Mouse (Mus musculus) inflammation-experienced regulatory T-cells, adult 6 months (primary cell): ENCODE data around the gene Siglec1. TPM values are rescaled to one million over a fixed set of nuclear protein-coding genes. Genes with fewer than 3 reads are reported as not detected.
"Not testable (repeated sequence)": the region's sequence is repeated elsewhere in the genome, so short reads cannot be mapped to it uniquely, and the experiment has no call there.

ENCODE experiments used
- ATAC-seq: one replicate; pipeline ENCODE4 v1.8.0; 2017
- polyA plus RNA-seq, 3 experiments: library from polyadenylated mRNA; unstranded; fragments of 100-300 nt; shearing (Covaris generic); gene quantifications; one replicate each; pipeline ENCODE4 v1.2.1; 2017

Siglec1 gene
- not detected for polyA plus RNA-seq

DNA sequence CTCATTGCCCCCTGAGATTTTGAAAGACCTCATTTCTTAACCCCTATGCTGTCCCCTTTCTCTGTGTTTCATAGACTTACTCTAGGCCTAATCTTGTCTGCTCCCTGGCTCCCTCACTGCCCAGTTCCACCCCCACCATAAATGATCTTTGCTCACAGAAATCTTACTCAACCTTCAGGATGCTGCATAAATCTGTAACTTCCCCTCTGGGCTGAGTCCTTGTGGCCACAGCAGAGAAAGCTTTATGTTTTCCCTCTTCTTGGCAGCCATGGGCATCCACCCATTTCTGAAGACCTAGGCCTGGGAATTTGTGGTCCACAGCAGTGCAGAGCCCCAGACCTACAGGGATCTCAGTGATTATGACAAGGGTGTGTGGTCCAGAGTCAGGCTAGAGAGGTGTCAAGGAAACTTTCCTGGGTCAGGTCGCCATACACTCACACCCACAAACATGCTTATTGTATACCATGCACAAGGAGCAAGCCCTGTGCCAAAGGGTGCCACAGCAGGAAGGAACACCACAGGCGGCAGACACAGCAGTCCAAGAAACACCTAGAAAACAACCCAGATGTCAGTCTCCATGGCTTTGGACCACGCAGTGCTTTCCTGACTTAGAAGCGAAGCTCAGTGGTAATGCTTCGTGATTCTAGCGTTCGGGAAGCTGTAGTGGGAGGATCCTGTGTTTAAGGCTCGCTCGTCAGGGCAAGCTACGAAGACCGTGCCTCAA lies at the start of gene Siglec1:
Siglec1 (minus strand) TSS at position 99 of the 724 bp plus-strand sequence.
- ATAC-seq = no peak

DNA sequence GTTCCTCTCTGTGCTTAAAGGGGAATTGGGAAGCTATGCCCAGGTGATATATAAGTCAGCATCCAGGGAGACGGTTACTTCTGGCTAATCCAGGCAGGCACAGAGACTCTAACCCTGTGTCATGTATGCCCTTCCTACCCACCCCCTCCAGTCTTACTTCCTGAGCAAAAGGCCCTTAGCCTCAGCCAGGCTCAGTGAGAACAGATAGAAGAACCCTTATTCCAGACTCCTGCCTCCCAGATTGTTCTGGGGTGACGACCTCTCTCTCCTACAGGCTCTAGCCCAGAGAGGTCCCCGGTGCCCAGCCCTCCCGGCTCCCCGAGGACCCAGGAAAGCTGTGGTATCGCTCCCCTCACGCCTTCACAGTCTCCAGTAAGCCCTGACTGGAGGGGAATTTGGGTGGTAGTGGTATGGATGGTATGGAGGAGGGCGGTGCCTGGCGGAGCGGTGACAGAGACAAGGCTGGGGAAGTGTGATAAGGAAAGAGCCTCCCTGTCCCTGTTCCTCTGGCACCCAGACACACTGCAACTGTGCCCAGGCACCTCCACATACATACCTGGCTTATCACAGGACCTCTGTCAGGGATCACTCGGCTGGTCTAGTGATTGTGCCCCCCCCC lies 49.1 kb upstream of the Siglec1 start:
- ATAC-seq = no peak

DNA sequence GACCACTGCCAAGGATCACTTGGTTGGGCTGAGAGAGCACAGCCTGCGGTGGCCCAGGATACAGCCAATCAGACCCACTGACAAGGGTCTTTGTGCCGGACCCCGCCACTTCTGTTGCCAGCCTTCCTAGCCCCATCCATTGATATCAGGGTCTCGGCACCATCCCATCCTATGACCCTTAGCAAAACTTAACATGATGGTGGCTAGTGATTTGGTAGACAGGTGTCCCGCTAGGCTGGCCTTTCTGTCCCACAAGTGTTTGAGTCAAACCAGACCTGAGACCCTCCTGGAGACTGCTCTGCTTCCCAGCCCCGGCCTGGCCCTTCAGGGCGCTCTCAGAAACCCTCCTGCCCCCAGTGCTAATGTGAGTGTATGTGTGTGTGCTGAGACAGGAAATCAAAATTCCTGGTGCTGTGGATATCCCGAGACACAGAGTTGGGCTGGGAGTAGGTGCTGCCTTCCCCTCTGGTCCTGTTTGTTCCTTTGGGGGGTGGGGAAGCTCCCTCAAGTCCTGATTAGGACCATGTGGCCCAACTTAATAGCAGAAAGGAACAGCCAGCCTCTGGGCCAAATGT lies 48.3 kb upstream of the Siglec1 start:
- no peak for ATAC-seq

DNA sequence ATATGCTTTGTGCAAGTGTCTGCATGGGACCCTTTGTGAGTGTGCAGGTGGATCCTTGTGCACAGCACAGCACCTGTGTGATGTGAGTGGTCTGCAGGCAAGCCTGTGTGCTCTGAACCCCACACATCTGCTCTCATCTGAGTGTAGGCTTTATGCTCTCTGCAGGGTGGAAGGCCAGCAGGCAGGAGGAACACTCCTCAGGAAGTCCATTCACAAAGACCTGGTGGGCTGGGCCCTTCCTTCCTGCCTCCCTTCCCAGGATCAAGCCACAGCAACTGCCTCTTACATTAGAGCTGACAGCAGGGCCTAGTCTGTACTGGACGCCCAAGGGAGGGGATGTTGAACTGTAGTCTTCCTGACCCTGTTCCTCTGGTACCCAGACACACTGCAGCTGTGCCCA lies 47.8 kb upstream of the Siglec1 start:
- ATAC-seq = no peak

DNA sequence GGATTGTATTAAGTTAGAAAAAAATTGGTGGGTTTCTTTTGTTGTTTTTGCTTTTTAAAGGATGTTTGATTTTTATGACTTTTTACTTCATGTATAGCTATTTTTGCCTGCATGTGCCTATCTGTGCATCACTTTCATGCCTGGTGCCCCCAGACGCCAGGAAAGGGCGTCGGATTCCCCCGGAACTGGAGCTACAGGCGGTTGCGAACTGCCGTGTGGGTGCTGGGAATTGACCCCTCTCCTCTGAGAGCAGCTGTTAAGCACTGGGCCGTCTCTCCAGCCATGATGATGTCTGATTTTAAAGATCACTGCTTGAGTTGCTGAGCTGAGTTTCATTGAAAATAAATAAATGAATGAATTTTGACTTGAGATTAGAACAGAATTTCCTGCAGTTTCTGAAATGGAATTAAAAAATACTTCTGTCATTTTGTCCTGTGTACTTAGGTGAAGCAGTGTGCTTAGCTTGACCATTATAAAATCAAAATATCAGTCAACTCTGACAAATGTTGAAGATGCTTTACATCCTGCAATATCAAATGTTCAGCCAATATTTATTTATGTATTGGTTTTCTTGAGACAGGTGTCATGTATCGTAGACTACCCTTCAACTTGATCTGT lies 46.5 kb upstream of the Siglec1 start, which contains the start of gene Gm11037:
Gm11037 (plus strand) TSS at position 568 of the 618 bp plus-strand sequence.
- ATAC-seq = no peak

DNA sequence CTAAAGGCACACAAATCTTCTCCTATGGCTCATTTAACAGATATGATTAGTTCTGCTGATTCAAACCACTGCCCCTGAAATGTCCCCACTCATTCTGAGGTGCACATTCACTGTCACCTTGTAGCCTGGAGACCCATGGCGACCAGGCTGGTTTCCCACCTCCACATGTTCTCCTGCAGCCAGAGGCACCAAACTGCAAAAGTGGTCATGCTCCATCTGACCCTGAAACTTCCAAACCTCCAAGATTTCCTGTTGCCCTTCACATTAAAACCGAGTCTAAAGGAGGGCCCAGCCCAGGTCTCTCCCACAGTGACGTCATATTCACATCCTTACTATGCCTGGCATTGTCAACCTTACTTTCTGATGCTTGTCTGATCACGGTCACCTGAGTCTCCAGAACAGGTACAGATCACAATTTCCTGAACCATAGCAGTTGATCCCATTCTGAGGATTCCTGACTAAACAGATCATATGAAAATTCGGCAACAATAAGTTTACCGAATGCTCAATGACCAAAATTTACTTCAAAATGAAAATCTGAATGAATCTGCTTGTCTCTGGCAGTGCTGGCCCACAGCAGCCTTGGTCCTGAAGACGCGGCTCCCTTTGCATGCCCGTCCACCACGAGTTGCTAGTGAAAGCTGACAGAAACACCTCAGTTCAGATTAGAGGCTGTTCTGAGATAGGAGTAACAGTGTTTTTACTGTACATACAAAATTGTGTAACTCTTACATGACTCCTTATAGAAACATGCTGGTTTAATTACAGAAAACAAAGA lies 45.7 kb upstream of the Siglec1 start:
- no peak for ATAC-seq

DNA sequence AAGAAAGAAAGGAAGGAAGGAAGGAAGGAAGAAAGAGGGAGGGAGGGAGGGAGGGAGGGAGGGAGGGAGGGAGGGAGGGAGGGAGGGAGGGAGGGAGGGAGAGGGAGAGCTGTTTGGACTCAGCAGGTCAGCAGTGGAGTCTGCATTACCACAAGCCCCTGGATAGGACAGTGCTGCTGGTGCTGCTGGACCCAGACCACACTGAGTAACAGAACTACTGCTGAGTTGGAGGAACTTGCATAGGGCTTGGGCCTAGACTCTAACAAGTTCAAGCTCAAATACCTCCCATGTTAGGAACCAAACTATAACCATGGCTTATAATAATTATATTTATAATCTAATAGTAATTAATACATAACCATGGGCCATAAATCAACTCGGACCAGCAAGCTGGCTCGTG lies 44.3 kb upstream of the Siglec1 start:
- ATAC-seq = no peak

DNA sequence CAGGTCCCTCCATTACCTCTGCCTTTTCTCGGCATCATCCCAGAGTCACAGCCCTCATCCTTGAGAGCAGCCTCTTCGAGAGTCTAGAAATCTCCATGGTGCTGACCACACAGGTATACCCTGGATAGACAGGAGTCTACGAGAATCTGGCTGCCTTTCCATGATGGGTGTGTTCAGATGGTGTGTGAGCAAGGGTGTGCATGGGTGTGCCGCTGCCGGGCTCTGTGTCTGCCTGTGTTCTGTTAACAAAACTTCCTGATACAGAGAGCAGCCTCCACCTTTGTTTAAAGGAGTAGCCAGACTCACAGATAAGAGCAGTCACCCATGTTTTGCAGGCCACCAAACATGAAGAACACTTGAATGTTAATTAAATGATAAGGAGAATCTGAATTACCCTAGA lies 43.3 kb upstream of the Siglec1 start:
- no peak for ATAC-seq

DNA sequence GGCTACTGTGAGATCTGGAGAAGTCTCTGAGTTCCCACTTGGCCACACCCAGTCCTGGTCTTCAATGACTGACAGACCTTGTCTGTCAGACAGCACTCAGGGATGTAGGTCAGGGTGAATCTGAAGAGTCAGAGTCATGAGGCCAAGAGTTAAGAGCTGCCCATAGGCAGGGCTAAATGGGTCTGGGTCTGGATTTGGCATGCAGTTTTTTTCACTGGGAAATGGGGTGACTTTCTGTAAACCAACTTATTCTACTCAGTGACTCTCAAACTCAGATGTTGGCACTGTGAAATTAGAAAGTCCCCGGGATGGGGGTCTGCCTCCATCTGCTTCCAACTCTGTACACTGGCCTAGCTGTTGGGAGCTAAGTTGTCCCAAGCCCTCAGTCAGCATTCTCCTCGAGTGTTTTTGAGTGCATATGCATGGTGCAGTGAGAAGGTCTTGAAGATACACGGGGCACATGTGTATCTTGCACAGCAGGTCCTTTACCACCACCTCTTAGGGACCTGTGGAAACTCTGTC lies 42.1 kb upstream of the Siglec1 start:
- no peak for ATAC-seq

DNA sequence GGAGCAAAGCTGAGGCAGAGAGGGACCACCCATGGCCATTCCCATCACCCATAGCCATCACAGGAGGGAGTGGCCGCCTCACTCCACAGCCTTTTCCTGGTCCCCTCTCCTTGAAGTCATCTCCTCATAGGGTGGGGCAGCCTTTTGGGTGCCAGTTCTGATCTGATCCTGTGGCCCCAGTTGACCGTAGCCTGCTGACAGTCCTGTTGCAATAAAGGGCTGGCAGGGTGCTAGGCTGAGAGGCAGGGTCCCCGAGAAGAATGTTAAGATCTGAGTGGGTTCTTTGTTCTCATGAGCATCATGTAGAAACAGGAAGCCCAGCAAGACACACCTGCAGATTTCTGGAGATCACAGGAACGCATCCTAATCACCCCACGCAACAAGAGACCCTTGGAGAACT lies 41.6 kb upstream of the Siglec1 start:
- ATAC-seq = no peak

DNA sequence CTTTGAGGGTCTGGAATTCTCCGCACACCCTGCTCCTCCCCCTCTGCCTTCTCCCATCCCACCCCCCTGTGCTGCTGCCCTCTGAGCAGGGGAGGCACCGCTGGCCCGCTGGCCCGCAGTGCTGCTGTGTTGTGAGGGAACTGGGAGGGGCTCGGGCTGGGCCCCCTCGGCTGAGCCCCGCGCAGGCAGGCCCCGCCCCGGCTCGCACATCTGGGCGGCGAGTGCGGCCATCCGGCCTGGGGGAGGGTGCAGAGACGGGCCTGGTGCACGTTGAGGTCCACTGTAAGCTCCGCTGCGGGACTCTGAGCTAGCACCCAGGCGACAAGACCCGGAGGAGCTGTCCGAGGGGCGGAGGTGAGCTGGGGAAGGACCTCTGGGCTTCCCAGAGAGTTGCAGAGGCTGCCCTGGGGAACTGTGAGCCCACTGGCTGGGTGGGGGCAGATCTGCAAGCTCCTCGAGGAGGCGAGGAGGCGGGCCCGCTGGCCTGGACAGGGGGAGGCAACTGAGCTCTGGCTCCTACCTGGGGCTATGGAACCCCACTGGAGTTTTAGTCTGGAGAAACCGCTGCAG lies 40.7 kb upstream of the Siglec1 start, which contains the start of gene Hspa12b:
Hspa12b (plus strand) TSS at position 120 of the 570 bp plus-strand sequence.
- ATAC-seq = no peak

DNA sequence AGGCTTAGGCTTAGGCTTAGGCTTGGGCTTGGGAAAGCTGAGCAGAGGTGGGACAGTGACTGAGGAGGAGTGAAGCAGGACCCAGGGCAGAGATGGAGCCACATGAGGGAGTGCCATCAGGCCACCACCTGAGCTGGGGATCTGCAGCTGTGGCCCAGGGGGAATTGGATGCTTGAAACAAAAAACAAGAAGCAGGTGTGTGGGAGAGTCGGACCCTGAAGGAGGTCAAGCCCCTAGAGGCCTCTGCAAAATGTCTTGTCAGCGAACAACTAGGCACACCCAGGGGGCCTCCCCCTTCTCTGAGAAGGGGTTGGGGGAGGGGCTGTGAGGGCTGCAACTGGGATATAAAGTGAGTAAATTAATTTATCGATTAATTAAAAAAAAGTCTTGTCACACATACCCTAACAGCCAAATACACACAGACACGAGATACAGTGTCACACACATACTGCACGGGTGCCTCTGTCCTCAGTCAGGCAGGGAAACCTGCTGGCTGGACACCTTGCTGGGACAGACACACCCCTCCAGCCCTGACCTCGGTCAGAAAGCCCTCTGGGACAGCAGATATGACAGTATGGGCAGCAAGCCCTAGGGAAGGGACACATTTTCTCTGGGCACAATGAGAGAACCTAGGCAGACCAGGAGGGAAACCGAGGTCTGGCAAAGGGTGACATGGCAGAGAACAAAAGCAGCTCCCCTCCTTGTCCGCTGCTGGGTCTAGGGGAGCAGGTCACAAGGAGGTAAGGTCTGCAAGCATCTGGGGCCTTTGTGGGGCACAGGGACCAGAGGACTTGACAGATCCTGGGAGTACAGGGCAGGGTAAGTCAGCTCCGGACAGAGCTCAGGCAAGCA lies 39.6 kb upstream of the Siglec1 start:
- no peak for ATAC-seq

DNA sequence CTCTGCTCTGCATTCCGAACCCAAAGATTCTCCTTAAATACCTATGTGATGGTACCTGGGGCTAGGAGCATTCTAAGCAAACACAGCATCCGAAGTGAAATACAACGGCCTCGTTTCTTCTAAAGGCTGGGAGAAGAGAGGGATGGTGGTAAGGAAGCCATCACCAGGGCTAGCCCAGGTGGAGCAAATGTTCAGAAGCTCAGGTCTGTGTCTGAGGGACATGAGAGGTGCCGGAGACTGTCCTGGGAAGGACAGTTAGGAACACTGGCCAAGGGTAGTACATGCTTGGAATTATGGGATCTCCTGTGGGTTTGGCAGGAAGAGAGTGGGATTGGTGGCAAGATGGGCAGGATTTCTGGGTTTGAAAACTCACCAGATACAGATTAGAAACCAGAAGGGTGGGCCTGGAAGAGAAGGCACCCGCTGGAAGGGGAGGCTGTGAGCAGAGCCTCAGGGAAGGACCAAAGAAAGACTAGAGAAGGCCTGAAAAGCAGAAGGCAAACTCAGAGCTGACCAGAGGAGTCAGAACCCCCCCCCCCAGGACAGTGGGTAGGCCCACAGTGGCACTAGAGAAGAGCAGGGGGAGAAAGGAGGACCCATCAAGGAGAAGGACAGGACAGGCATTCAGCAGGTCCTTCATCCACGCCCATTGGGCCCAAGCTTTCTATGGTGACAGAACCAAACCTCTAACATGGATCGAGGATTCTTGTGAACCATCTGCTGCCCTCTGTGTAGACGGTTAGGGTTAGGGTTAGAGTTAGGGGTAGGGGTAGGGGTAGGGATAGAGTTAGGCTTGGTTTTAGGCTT lies 38.8 kb upstream of the Siglec1 start:
- ATAC-seq = no peak

DNA sequence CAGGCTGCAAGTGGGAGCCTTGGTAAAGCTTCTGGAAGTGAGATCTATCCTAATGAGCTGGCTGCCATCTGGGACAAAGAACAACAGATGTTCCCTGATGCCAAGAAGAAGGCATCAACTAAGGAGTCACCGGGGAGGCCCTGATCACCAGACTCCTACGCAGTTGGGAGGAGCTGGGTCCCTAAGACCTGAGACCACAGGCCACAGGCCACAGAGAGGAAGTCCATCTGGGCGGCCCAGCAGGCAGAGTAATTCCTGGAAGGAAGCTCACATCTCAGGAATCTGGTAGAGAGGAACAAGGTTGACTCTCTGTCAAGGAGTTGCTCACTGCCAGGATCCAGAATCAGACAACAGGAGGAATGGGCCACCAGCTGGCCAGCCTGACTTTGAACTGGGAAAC lies 37.6 kb upstream of the Siglec1 start:
- ATAC-seq = no peak

DNA sequence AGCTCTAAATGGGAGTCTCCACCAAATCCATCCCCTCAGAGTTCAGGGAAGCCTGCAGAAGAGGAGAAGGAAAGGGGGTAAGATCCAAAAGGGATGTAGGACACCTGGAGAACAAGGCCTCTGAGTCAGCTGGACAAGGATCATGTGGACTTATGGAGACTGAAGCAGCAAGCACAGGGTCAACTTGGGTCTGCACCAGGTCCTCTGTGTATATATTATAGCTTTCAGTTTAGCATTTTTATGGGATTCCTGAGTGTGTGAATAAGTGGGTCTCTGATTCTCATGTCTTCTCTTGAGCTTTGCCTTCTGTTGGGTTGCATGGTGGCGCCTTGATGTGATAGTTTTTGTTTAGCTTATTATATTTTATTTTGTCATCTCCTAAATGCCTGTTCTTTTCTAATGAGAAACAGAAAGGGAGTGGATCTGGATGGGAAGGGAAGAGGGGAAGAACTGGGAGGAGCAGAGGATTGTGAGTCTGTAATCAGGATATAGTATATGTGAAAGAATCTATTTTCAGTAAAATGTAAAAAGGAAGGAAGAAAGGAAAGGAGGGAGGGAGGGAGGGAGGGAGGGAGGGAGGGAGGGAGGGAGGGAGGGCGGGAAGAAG lies 32.5 kb upstream of the Siglec1 start:
- no peak for ATAC-seq

DNA sequence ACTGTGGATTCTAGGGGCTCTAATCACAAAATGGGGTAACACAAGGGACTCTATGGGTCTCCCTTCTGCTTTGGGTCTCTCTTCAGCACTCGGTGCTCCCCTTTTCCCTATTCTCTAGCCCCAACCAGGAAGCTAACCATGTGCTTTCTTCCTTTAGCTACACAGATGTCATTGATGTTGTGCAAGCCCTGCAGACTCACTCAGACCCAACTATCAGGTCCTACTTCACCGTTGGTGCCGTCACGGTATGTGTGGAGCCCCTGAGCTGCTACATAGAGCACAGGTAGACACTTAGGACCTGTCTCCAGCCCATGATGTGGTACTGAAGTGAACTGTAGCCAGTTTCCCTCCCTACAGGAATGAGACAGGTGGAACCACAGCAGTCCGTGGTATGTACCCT lies 19.4 kb upstream of the Siglec1 start:
- ATAC-seq = no peak

DNA sequence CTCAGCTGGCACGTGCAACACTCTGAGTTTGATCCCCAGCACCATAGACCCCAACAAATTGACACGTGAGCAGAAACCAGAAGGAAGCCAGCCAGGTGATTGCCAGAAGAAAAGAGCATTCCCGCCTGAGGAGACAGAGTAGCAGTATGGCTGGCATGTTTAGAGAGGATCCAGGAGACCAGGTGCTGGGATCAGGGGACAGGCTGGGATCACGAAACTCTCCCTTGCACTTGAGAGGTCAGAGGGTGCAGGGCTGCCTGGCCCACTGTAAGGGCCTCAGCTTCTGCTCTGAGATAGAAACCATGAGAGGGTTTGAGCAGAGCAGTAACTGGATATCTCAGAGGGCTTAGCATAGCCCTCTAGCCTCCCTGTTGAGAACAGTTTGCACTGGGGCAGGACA lies 18.5 kb upstream of the Siglec1 start:
- ATAC-seq = not testable (repeated sequence)

DNA sequence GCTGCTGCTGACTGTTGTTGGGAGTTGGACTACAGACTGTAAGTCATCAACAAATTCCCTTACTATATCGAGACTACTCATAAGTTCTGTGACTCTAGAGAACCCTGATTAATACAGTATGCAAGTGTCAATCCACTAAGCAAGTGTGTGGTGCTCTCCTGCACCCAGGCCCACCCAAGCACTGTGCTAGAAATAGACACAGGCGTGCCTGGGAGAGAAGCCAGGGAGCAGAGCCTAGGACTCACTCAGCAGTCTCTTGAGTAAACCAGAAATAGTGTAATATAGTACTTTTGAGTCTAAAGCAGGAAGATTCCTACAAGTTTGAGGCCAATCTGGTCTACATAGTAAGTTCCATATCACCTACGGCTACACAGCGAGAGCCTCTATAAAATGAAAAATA lies 17.5 kb upstream of the Siglec1 start:
- ATAC-seq = no peak

DNA sequence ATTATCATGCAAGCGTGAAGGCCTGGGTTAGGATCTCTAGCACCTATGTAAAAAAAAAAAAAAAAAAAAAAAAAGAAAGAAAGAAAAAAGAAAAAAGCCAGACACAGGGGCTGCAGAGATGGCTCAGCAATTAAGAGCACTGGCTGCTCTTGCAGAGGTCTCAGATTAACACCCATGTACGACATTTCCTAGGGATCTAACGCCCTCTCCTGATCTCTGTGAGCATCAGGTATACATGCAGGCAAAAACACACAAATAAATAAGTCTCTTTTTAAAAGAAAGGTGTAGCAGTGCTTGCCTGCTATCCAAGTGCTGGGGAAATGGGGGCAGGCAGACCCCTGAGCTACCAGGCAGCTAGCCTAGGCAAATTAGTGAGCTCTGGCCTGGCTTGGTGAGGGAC lies 15.0 kb upstream of the Siglec1 start:
- no peak for ATAC-seq

DNA sequence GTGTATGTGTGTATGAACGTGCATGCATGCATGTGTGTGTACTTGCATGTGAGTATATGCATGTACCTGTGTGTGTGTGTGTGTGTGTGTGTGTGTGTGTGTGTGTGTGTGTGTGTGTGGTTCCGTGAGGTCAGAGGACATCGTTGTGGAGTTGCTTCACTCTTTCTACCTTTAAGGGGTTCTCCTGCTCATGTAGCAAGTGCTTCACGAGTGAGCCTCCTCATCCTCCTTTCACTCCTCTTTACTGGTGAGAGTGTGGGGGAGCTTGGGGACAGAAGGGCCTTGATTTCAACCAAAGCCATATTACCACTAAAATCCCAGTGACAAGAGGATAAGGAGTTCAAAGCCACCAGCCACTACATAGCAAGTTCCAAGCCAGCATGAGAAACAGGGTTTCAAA lies 10.5 kb upstream of the Siglec1 start:
- no peak for ATAC-seq
